Mouse (Mus musculus): ENCODE data around the gene Lin7a. TPM values are rescaled to one million over a fixed set of nuclear protein-coding genes. Genes with fewer than 3 reads are reported as not detected.

Lin7a gene
- total and polyA plus RNA-seq, 3 experiments: not detected

- no peak for ATAC-seq (ENCODE audit: extremely low read depth, insufficient number of reproducible peaks, low FRiP score, poor library complexity, severe bottlenecking)
Observed at GRCm38 (mm10) chr10:107230851-107231130, 40.7 kb upstream of the Lin7a start.

GRCm38 (mm10) chr10:107231421-107232010 lies 40.0 kb upstream of the Lin7a start:
- ATAC-seq (ENCODE audit: extremely low read depth, insufficient number of reproducible peaks, low FRiP score, poor library complexity, severe bottlenecking): no peak

More at GRCm38 (mm10) chr10:107230851-107231130, 40.7 kb upstream of the Lin7a start:
- H3K4me1 ChIP-seq (ENCODE audit: insufficient read depth, low read depth, low read length): no peaks in the 10 kb centered on the region
- no peaks in the 10 kb centered on the region for H3K36me3 ChIP-seq (replicated peaks)
- peaks cover 2% of the 10 kb centered on the region; the same call in 1 of the 2 replicates for H3K9me3 ChIP-seq (replicated peaks)
- DNase-seq (ENCODE audit: low spot score): no peak
- TF ChIP-seq GATA1 (IDR thresholded peaks at IDR 0.05; ENCODE audit: borderline replicate concordance, low read length) (no peak), TAL1 (conservative IDR thresholded peaks at IDR 0.05; ENCODE audit: low read depth, low read length) (no peak), CTCF (IDR thresholded peaks at IDR 0.05; ENCODE audit: low read depth, low read length) (no peak), POLR2AphosphoS5 (IDR thresholded peaks at IDR 0.05; ENCODE audit: insufficient replicate concordance, low read depth, low read length) (no peak), GATA2 (IDR thresholded peaks at IDR 0.05; ENCODE audit: borderline replicate concordance, low read depth, low read length) (no peak)
- no peaks in the 10 kb centered on the region for H3K27me3 ChIP-seq (ENCODE audit: insufficient read depth, low read length)
- no peak overlapping the region for H3K4me3 ChIP-seq (ENCODE audit: low read depth, low read length)

GRCm38 (mm10) chr10:107232491-107233110 lies 38.9 kb upstream of the Lin7a start:
- H3K27me3 ChIP-seq (ENCODE audit: insufficient read depth, low read length): no peaks in the 10 kb centered on the region
- H3K9me3 ChIP-seq (replicated peaks): peaks cover 2% of the 10 kb centered on the region; the same call in 1 of the 2 replicates
- TF ChIP-seq CTCF (IDR thresholded peaks at IDR 0.05; ENCODE audit: low read depth, low read length) (no peak), POLR2AphosphoS5 (IDR thresholded peaks at IDR 0.05; ENCODE audit: insufficient replicate concordance, low read depth, low read length) (no peak), GATA2 (IDR thresholded peaks at IDR 0.05; ENCODE audit: borderline replicate concordance, low read depth, low read length) (no peak), TAL1 (conservative IDR thresholded peaks at IDR 0.05; ENCODE audit: low read depth, low read length) (no peak), GATA1 (IDR thresholded peaks at IDR 0.05; ENCODE audit: borderline replicate concordance, low read length) (no peak)
- no peaks in the 10 kb centered on the region for H3K4me1 ChIP-seq (ENCODE audit: insufficient read depth, low read depth, low read length)
- no peak for ATAC-seq (ENCODE audit: extremely low read depth, insufficient number of reproducible peaks, low FRiP score, poor library complexity, severe bottlenecking)
- no peak overlapping the region for H3K4me3 ChIP-seq (ENCODE audit: low read depth, low read length)
- H3K36me3 ChIP-seq (replicated peaks): no peaks in the 10 kb centered on the region
- no peak for DNase-seq (ENCODE audit: low spot score)

More at GRCm38 (mm10) chr10:107231421-107232010, 40.0 kb upstream of the Lin7a start:
- Histone ChIP-seq H3K4me3 (ENCODE audit: low read depth, low read length) (no peak overlapping the region), H3K36me3 (replicated peaks) (no peaks in the 10 kb centered on the region), H3K9me3 (replicated peaks) (peaks cover 2% of the 10 kb centered on the region; the same call in 1 of the 2 replicates), H3K27me3 (ENCODE audit: insufficient read depth, low read length) (no peaks in the 10 kb centered on the region), H3K4me1 (ENCODE audit: insufficient read depth, low read depth, low read length) (no peaks in the 10 kb centered on the region)
- no peak for DNase-seq (ENCODE audit: low spot score)
- TF ChIP-seq CTCF (IDR thresholded peaks at IDR 0.05; ENCODE audit: low read depth, low read length) (no peak), GATA1 (IDR thresholded peaks at IDR 0.05; ENCODE audit: borderline replicate concordance, low read length) (no peak), TAL1 (conservative IDR thresholded peaks at IDR 0.05; ENCODE audit: low read depth, low read length) (no peak), POLR2AphosphoS5 (IDR thresholded peaks at IDR 0.05; ENCODE audit: insufficient replicate concordance, low read depth, low read length) (no peak), GATA2 (IDR thresholded peaks at IDR 0.05; ENCODE audit: borderline replicate concordance, low read depth, low read length) (no peak)

DNA sequence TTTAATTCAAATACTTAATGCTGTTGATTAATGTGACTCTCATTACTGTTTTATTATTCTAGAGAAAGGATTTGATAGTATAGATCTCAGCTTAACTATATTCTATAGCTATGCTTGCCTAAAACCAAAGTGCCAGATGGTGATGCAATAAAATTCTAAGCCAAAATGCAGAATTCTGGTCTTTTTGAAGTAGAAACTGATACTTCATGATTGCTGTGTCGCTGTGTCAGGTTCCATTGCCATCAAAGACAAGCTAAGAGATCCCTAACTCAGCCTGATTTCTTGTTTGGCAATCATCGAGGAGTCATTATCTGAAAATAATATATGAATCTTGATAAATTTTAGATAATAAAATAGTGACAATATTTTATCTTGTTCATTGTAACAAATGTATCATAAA lies 38.3 kb upstream of the Lin7a start:
- TF ChIP-seq TAL1 (conservative IDR thresholded peaks at IDR 0.05; ENCODE audit: low read depth, low read length) (no peak), CTCF (IDR thresholded peaks at IDR 0.05; ENCODE audit: low read depth, low read length) (no peak), GATA1 (IDR thresholded peaks at IDR 0.05; ENCODE audit: borderline replicate concordance, low read length) (no peak), GATA2 (IDR thresholded peaks at IDR 0.05; ENCODE audit: borderline replicate concordance, low read depth, low read length) (no peak), POLR2AphosphoS5 (IDR thresholded peaks at IDR 0.05; ENCODE audit: insufficient replicate concordance, low read depth, low read length) (no peak)
- DNase-seq (ENCODE audit: low spot score): no peak
- Histone ChIP-seq H3K4me3 (ENCODE audit: low read depth, low read length) (no peak overlapping the region), H3K9me3 (replicated peaks) (peaks cover 2% of the 10 kb centered on the region; the same call in 1 of the 2 replicates), H3K4me1 (ENCODE audit: insufficient read depth, low read depth, low read length) (no peaks in the 10 kb centered on the region), H3K27me3 (ENCODE audit: insufficient read depth, low read length) (no peaks in the 10 kb centered on the region), H3K36me3 (replicated peaks) (no peaks in the 10 kb centered on the region)
- ATAC-seq (ENCODE audit: extremely low read depth, insufficient number of reproducible peaks, low FRiP score, poor library complexity, severe bottlenecking): no peak

DNA sequence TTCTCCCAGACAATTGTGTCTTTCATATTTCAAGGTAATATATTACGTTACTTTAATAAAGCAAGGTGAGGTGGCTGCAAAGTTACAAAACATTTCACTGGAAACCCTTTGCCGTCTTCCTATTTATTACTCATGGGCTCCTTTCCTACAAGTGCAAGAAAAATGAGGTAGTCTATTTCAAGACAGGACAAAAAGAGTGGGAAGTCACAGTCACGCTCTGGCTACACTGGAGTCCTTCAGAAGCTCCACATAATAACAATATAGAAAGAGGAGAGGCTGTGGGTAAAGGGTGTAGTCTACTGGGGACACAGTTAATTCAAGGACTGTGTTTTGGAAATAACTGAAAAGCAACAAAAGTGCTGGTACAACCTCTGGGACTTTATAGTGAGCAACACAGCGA lies 37.7 kb upstream of the Lin7a start:
- peaks cover 2% of the 10 kb centered on the region; the same call in 1 of the 2 replicates for H3K9me3 ChIP-seq (replicated peaks)
- H3K4me3 ChIP-seq (ENCODE audit: low read depth, low read length): no peak overlapping the region
- no peak for TF ChIP-seq GATA1 (IDR thresholded peaks at IDR 0.05; ENCODE audit: borderline replicate concordance, low read length)
- no peak for TF ChIP-seq CTCF (IDR thresholded peaks at IDR 0.05; ENCODE audit: low read depth, low read length)
- TF ChIP-seq POLR2AphosphoS5 (IDR thresholded peaks at IDR 0.05; ENCODE audit: insufficient replicate concordance, low read depth, low read length): no peak
- ATAC-seq (ENCODE audit: extremely low read depth, insufficient number of reproducible peaks, low FRiP score, poor library complexity, severe bottlenecking): no peak
- H3K4me1 ChIP-seq (ENCODE audit: insufficient read depth, low read depth, low read length): no peaks in the 10 kb centered on the region
- H3K27me3 ChIP-seq (ENCODE audit: insufficient read depth, low read length): no peaks in the 10 kb centered on the region
- no peak for DNase-seq (ENCODE audit: low spot score)
- no peaks in the 10 kb centered on the region for H3K36me3 ChIP-seq (replicated peaks)

DNA sequence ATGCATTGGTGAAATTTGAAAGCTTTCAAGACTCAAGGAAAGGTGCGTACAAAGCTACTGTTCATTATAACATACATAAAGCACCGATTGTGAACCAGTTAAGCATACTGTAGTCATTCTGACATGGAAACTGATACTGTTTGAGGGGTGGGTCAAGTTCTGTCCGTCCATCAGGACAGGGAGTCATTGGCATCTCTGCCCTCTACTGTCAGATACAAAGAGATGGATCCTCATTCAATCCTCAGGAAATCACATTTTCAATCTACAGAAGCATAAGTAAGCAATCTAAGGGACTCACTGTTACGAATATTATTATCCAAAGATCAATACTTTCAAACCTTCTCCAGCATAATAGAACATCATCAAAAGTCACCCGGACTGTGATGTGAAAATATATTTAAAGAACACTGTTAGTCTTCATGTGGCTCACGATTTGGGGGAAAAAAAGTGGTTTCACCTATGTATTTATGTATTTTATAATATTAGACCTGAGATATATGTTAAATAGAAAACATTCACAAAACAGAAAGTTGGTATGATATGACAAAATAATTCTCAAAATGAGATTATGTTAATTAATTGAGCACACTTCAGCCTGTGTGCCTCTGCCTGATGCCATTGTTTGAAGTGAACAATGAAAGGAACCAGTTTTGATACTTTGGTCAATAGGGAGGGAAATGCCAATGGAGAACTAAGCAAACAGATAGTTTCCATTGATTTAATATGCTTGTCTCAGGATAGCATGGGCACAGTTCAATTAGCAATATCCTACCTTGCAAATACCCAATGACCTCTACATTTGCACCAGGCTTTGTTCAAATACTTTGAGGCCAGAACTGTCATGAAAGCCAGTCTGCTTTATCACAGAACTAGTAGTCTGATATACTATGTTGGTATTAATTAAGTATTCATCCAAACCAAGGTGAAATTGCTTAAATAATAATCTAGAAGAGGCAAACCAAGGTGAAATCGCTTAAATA lies 36.8 kb upstream of the Lin7a start:
- no peaks in the 10 kb centered on the region for H3K27me3 ChIP-seq (ENCODE audit: insufficient read depth, low read length)
- peaks cover 4% of the 10 kb centered on the region; the same call in 1 of the 2 replicates for H3K9me3 ChIP-seq (replicated peaks)
- DNase-seq (ENCODE audit: low spot score): no peak
- no peak for ATAC-seq (ENCODE audit: extremely low read depth, insufficient number of reproducible peaks, low FRiP score, poor library complexity, severe bottlenecking)
- TF ChIP-seq POLR2AphosphoS5 (IDR thresholded peaks at IDR 0.05; ENCODE audit: insufficient replicate concordance, low read depth, low read length) (no peak), TAL1 (conservative IDR thresholded peaks at IDR 0.05; ENCODE audit: low read depth, low read length) (no peak)
- H3K36me3 ChIP-seq (replicated peaks): no peaks in the 10 kb centered on the region
- no peaks in the 10 kb centered on the region for H3K4me1 ChIP-seq (ENCODE audit: insufficient read depth, low read depth, low read length)
- no peak overlapping the region for H3K4me3 ChIP-seq (ENCODE audit: low read depth, low read length)

Data from G1E (cell line).